Mouse (Mus musculus) liver, postnatal 0 days (tissue): ENCODE results near the gene Laptm5.
A peak's percentile ranks its signal among the peaks of the same experiment; 100 is the strongest.

Experiments
- CTCF ChIP-seq: sonication (generic); IDR thresholded peaks from 2 replicates; pipeline ENCODE4 v1.5.1; 2016; ENCODE audit warnings: antibody characterized with exemption, low read depth
- EP300 ChIP-seq: IDR thresholded peaks from 2 replicates; pipeline ENCODE4 v1.6.1; 2016; ENCODE audit warnings: antibody characterized with exemption, low read depth, mild to moderate bottlenecking

DNA sequence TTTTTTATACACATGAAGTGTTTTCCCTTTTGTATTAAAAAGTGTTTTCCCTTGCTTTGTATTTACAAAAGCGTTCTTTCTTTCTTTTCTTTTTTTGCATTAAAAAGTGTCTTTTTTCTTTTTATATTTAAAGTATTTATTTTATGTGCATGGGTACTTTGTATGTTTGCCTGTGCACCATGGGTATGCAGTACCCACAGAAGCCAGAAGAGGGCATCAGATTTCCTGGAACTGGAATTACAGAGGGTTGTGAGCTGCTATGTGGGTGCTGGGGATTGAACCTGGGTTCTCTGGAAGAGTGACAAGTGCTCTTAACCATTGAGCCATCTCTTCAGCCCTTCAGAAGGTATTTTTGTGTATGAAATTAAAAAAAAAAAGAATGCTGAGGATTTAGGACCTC lies 58.4 kb downstream of the Laptm5 start:
- TF ChIP-seq CTCF (peak; percentile 27; the same call in 1 of the 2 replicates), EP300 (no peak)
